Mouse (Mus musculus) spleen, adult 2 months (tissue): ENCODE results near the gene Tmub2.

Source experiments
- CTCF ChIP-seq: fragments of 200-500 bp; IDR thresholded peaks from 2 replicates; pipeline ENCODE4 v1.5.1; 2011; ENCODE audit warnings: mild to moderate bottlenecking, inconsistent platforms; ENCODE audit not compliant: insufficient read depth, insufficient read length, insufficient replicate concordance; ENCODE audit errors: extremely low read depth
- POLR2A ChIP-seq: fragments of 200-500 bp; IDR thresholded peaks from 2 replicates; pipeline ENCODE4 v1.6.1; 2011; ENCODE audit warnings: low read depth, low read length, inconsistent platforms

GRCm38 (mm10) chr11:102334010-102334409 lies 49.3 kb downstream of the Tmub2 start:
- TF ChIP-seq CTCF (no peak), POLR2A (no peak)
